Mouse (Mus musculus) left cerebral cortex, postnatal 14 days (tissue): Measurements from ENCODE around the gene Gm17359. TPM values are rescaled to one million over a fixed set of nuclear protein-coding genes. Genes with fewer than 3 reads are reported as not detected.

Source experiments
- DNase-seq, 2 experiments: peaks; one replicate each; pipeline ENCODE4 v3.0.0; 2021 to 2022; ENCODE audit warnings: low spot score in 2 of 2, mixed read lengths in 1 of 2
- intact Hi-C: fragments of 180-260 bp; cut with DNase I; formaldehyde crosslinking; loops from one replicate; pipeline ENCODE4 v1.15.1; 2025
- long read RNA-seq, 2 experiments: library from polyadenylated mRNA; stranded (forward); transcript quantifications; one replicate each; pipeline ENCODE4 v2.0.0; 2021
- total RNA-seq, 2 experiments: library from RNA; stranded (reverse); gene quantifications; 2 replicates each; pipeline ENCODE4 v1.2.3; 2021

The Gm17359 gene
- total RNA-seq, result not detected
- long read RNA-seq, experiment 1, partial matches to known transcripts, result 0 of 2 reads
- long read RNA-seq, experiment 1, other reads (novel, unspliced or antisense), result 2 of 2 reads
- long read RNA-seq, experiment 2, partial matches to known transcripts, result 0 of 1 reads
- long read RNA-seq, experiment 2, other reads (novel, unspliced or antisense), result 1 of 1 reads

- no peak for DNase-seq
These were observed at the start of gene Gm17359 for GRCm38 (mm10) chr3:79336044-79336766. TSS of gene Gm17359 (plus strand) at chr3:79336661.

GRCm38 (mm10) chr3:79287108-79287576, 49.3 kb upstream of the Gm17359 start:
- peak; percentile 94 to 95 for DNase-seq

More at GRCm38 (mm10) chr3:79336044-79336766, at the start of gene Gm17359:
- intact Hi-C loops, result no loop called here

GRCm38 (mm10) chr3:79287699-79288458, 48.6 kb upstream of the Gm17359 start:
- intact Hi-C loops, result loop anchor here (5.0 kb wide), 5 partner anchors 66 to 299 kb away; partner anchors contain the start of gene Fnip2
- DNase-seq, result no peak

More at GRCm38 (mm10) chr3:79287108-79287576, 49.3 kb upstream of the Gm17359 start:
- intact Hi-C loops, result loop anchor here (5.0 kb wide), 5 partner anchors 65 to 300 kb away; partner anchors contain the start of gene Fnip2

GRCm38 (mm10) chr3:79289050-79289449, 47.4 kb upstream of the Gm17359 start:
- no peak for DNase-seq
- intact Hi-C loops, result loop anchor here (5.0 kb wide), 5 partner anchors 67 to 298 kb away; partner anchors contain the start of gene Fnip2

GRCm38 (mm10) chr3:79293023-79293422, 43.4 kb upstream of the Gm17359 start:
- intact Hi-C loops, result no loop called here
- no peak for DNase-seq

DNA sequence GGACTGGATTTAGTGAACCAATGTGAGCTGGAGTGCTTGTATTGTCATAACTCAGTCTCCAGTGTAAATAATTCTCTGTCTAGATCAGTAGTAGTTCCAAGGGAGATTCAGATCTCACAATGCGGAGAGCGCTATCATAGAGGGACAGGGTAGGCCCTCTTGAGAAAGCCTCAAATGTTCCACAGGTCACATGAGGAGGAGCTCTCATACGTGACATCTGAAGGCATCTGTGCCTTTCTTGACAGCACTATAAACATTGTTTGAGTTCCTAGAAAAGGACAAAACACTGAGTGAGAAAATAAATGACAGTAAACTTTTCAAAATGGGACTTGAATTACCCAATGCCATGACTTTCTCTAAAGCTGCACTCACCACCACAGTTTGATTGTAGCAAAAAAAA, 41.8 kb upstream of the Gm17359 start:
- DNase-seq, result no peak
- intact Hi-C loops, result no loop called here

- intact Hi-C loops, result no loop called here
- DNase-seq, result no peak
These were observed 40.4 kb upstream of the Gm17359 start for GRCm38 (mm10) chr3:79296049-79296448.

GRCm38 (mm10) chr3:79296586-79296985, 39.9 kb upstream of the Gm17359 start:
- intact Hi-C loops, result no loop called here
- no peak for DNase-seq

- DNase-seq, result no peak
- intact Hi-C loops, result no loop called here
These were observed 39.2 kb upstream of the Gm17359 start for GRCm38 (mm10) chr3:79297281-79297680.

DNA sequence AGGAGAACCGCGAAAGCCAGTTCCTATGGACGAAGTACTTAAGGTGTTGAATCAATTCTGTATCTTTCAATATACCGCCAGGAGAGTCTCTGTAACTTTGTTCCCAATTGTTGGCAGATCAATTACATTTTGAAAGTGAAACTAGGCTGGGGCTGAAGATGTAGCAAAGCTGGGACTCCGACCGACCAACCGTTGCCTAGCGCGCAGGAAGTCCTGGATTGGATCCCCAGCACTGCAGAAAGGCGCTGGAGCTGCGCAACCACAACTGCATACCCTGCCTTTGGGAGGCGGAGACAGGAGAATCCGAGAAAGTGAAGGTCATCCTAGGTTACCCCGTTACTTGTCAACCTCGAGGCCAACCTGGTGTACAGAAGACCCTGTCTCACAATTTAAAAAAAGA, 37.1 kb upstream of the Gm17359 start:
- DNase-seq, result no peak
- intact Hi-C loops, result no loop called here

GRCm38 (mm10) chr3:79308605-79309004, 27.9 kb upstream of the Gm17359 start:
- intact Hi-C loops, result no loop called here
- DNase-seq, result no peak

GRCm38 (mm10) chr3:79310184-79310583, 26.3 kb upstream of the Gm17359 start:
- intact Hi-C loops, result loop anchor here (5.0 kb wide), 1 partner anchor 127 kb away; no protein-coding TSS in a partner anchor
- DNase-seq, result peak in 1 of 2 experiments; percentile 45

GRCm38 (mm10) chr3:79311895-79312294, 24.6 kb upstream of the Gm17359 start:
- no peak for DNase-seq
- intact Hi-C loops, result loop anchor here (5.0 kb wide), 1 partner anchor 125 kb away; no protein-coding TSS in a partner anchor

- intact Hi-C loops, result loop anchor here (5.0 kb wide), 1 partner anchor 123 kb away; no protein-coding TSS in a partner anchor
These were observed 22.3 kb upstream of the Gm17359 start for GRCm38 (mm10) chr3:79314006-79314698.

GRCm38 (mm10) chr3:79324697-79325526, 11.5 kb upstream of the Gm17359 start:
- DNase-seq, result no peak
- intact Hi-C loops, result no loop called here

More at GRCm38 (mm10) chr3:79314006-79314698, 22.3 kb upstream of the Gm17359 start:
- DNase-seq, result peak; percentile 89 to 95

- DNase-seq, result no peak
- intact Hi-C loops, result no loop called here
These were observed 6.7 kb upstream of the Gm17359 start for GRCm38 (mm10) chr3:79329691-79330315.

- intact Hi-C loops, result no loop called here
- DNase-seq, result no peak
These were observed 3.4 kb upstream of the Gm17359 start for GRCm38 (mm10) chr3:79333051-79333450.
